Mouse (Mus musculus): Measurements from ENCODE around the gene Mrpl50. TPM values are rescaled to one million over a fixed set of nuclear protein-coding genes. Genes with fewer than 3 reads are reported as not detected.

Gene Mrpl50
- polyA plus RNA-seq (2014; fragmentation: Nextera tagmentation; extraction: Ambion mirVana), result 78.4 and 90.0 TPM in 2 replicates

- ATAC-seq (ENCODE audit: low FRiP score, low TSS enrichment) (peak; percentile 99), DNase-seq (peak; percentile 98)
- Histone ChIP-seq H3K4me2 (ENCODE audit: low read length) (peak within 1 kb of the TSS; percentile 74), H3K4me3 (replicated peaks; ENCODE audit: low read depth, low read length) (peak within 1 kb of the TSS; percentile 66), H3K36me3 (ENCODE audit: control insufficient read depth, insufficient read depth, low read length) (peaks cover 14% of the 10 kb centered on the region), H3K27ac (replicated peaks; ENCODE audit: low read depth, low read length) (peak within 1 kb of the TSS; percentile 57), H3K27me3 (ENCODE audit: control insufficient read depth, insufficient read depth, low read length) (no peaks in the 10 kb centered on the region), H3K9me3 (ENCODE audit: control insufficient read depth, low read length) (no peaks in the 10 kb centered on the region), H3K9ac (replicated peaks; ENCODE audit: low read length) (peak within 1 kb of the TSS; percentile 72), H3K4me1 (ENCODE audit: control insufficient read depth, insufficient read depth, low read length) (peaks cover 25% of the 10 kb centered on the region)
- WGBS, result 0% methylated on average over 41 of the region's 41 CpGs
These were observed at the start of gene Mrpl50, which contains the start of gene Zfp189 for GRCm38 (mm10) chr4:49520572-49521340. Gene Mrpl50 (minus strand): TSS chr4:49521093. Gene Zfp189 (plus strand): TSS chr4:49521176.

DNA sequence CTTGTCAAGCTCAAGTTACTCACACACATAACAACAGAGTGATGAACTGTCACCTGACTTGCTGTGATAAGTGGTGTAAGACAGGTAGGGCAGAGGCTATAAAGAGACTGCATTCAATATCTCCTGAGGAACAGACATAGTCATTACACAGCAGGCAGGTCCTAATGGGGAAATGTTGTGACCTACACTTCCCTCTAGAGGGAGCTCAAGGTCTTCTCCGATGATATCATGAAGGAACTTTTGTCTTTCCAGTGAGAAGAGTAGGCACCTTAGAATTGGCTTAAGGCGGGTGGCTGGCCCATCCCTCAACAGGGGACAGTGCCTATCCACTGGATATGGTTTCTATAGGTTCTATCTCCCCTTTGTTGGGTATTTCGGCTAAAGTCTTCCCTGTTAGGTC, 46.7 kb upstream of the Mrpl50 start:
- no peaks in the 10 kb centered on the region for H3K4me1 ChIP-seq (ENCODE audit: control insufficient read depth, insufficient read depth, low read length)
- no peak overlapping the region for H3K4me3 ChIP-seq (replicated peaks; ENCODE audit: low read depth, low read length)
- H3K9me3 ChIP-seq (ENCODE audit: control insufficient read depth, low read length), result no peaks in the 10 kb centered on the region
- no peak overlapping the region for H3K9ac ChIP-seq (replicated peaks; ENCODE audit: low read length)
- WGBS, result 26% methylated on average over 3 of the region's 3 CpGs
- no peaks in the 10 kb centered on the region for H3K36me3 ChIP-seq (ENCODE audit: control insufficient read depth, insufficient read depth, low read length)
- peak; percentile 57 for ATAC-seq (ENCODE audit: low FRiP score, low TSS enrichment)
- no peaks in the 10 kb centered on the region for H3K27me3 ChIP-seq (ENCODE audit: control insufficient read depth, insufficient read depth, low read length)
- H3K4me2 ChIP-seq (ENCODE audit: low read length), result no peak overlapping the region
- peak; percentile 88 for DNase-seq
- H3K27ac ChIP-seq (replicated peaks; ENCODE audit: low read depth, low read length), result no peak overlapping the region

GRCm38 (mm10) chr4:49559915-49560772, 39.3 kb upstream of the Mrpl50 start:
- 0 out of 2 replicates have a peak, but pooled peaks have one; percentile 17 for ATAC-seq (ENCODE audit: low FRiP score, low TSS enrichment)
- no peaks in the 10 kb centered on the region for H3K36me3 ChIP-seq (ENCODE audit: control insufficient read depth, insufficient read depth, low read length)
- H3K27ac ChIP-seq (replicated peaks; ENCODE audit: low read depth, low read length), result no peak overlapping the region
- H3K4me3 ChIP-seq (replicated peaks; ENCODE audit: low read depth, low read length), result no peak overlapping the region
- peak; percentile 10 for DNase-seq
- no peak overlapping the region for H3K9ac ChIP-seq (replicated peaks; ENCODE audit: low read length)
- WGBS, result 80% methylated on average over 20 of the region's 20 CpGs
- no peaks in the 10 kb centered on the region for H3K27me3 ChIP-seq (ENCODE audit: control insufficient read depth, insufficient read depth, low read length)
- H3K9me3 ChIP-seq (ENCODE audit: control insufficient read depth, low read length), result no peaks in the 10 kb centered on the region
- H3K4me1 ChIP-seq (ENCODE audit: control insufficient read depth, insufficient read depth, low read length), result no peaks in the 10 kb centered on the region
- no peak overlapping the region for H3K4me2 ChIP-seq (ENCODE audit: low read length)

GRCm38 (mm10) chr4:49558181-49558580, 37.3 kb upstream of the Mrpl50 start:
- no peak overlapping the region for H3K4me3 ChIP-seq (replicated peaks; ENCODE audit: low read depth, low read length)
- no peak overlapping the region for H3K9ac ChIP-seq (replicated peaks; ENCODE audit: low read length)
- H3K4me2 ChIP-seq (ENCODE audit: low read length), result no peak overlapping the region
- H3K27me3 ChIP-seq (ENCODE audit: control insufficient read depth, insufficient read depth, low read length), result no peaks in the 10 kb centered on the region
- H3K36me3 ChIP-seq (ENCODE audit: control insufficient read depth, insufficient read depth, low read length), result no peaks in the 10 kb centered on the region
- no peaks in the 10 kb centered on the region for H3K9me3 ChIP-seq (ENCODE audit: control insufficient read depth, low read length)
- no peak overlapping the region for H3K27ac ChIP-seq (replicated peaks; ENCODE audit: low read depth, low read length)
- DNase-seq (no peak), ATAC-seq (ENCODE audit: low FRiP score, low TSS enrichment) (no peak)
- WGBS, result 91% methylated on average over 2 of the region's 2 CpGs
- no peaks in the 10 kb centered on the region for H3K4me1 ChIP-seq (ENCODE audit: control insufficient read depth, insufficient read depth, low read length)

GRCm38 (mm10) chr4:49557375-49557774, 36.5 kb upstream of the Mrpl50 start:
- WGBS, result 87% methylated on average over 7 of the region's 7 CpGs
- ATAC-seq (ENCODE audit: low FRiP score, low TSS enrichment), result no peak
- DNase-seq, result no peak
- Histone ChIP-seq H3K36me3 (ENCODE audit: control insufficient read depth, insufficient read depth, low read length) (no peaks in the 10 kb centered on the region), H3K27ac (replicated peaks; ENCODE audit: low read depth, low read length) (no peak overlapping the region), H3K4me2 (ENCODE audit: low read length) (no peak overlapping the region), H3K27me3 (ENCODE audit: control insufficient read depth, insufficient read depth, low read length) (no peaks in the 10 kb centered on the region), H3K4me1 (ENCODE audit: control insufficient read depth, insufficient read depth, low read length) (no peaks in the 10 kb centered on the region), H3K4me3 (replicated peaks; ENCODE audit: low read depth, low read length) (no peak overlapping the region), H3K9me3 (ENCODE audit: control insufficient read depth, low read length) (no peaks in the 10 kb centered on the region), H3K9ac (replicated peaks; ENCODE audit: low read length) (no peak overlapping the region)

- Histone ChIP-seq H3K4me1 (ENCODE audit: control insufficient read depth, insufficient read depth, low read length) (no peaks in the 10 kb centered on the region), H3K4me2 (ENCODE audit: low read length) (no peak overlapping the region), H3K9ac (replicated peaks; ENCODE audit: low read length) (no peak overlapping the region), H3K9me3 (ENCODE audit: control insufficient read depth, low read length) (no peaks in the 10 kb centered on the region), H3K27ac (replicated peaks; ENCODE audit: low read depth, low read length) (no peak overlapping the region), H3K27me3 (ENCODE audit: control insufficient read depth, insufficient read depth, low read length) (no peaks in the 10 kb centered on the region), H3K36me3 (ENCODE audit: control insufficient read depth, insufficient read depth, low read length) (no peaks in the 10 kb centered on the region), H3K4me3 (replicated peaks; ENCODE audit: low read depth, low read length) (no peak overlapping the region)
- 83% methylated on average over 5 of the region's 5 CpGs for WGBS
- no peak for DNase-seq
- ATAC-seq (ENCODE audit: low FRiP score, low TSS enrichment), result no peak
These were observed 32.5 kb upstream of the Mrpl50 start for GRCm38 (mm10) chr4:49553380-49553779.

GRCm38 (mm10) chr4:49549383-49549782, 28.5 kb upstream of the Mrpl50 start, which contains the start of gene Aldob:
Gene Aldob (minus strand): TSS chr4:49549546.
- DNase-seq (no peak), ATAC-seq (ENCODE audit: low FRiP score, low TSS enrichment) (no peak)
- Histone ChIP-seq H3K36me3 (ENCODE audit: control insufficient read depth, insufficient read depth, low read length) (no peaks in the 10 kb centered on the region), H3K4me2 (ENCODE audit: low read length) (no peak within 1 kb of the TSS), H3K27me3 (ENCODE audit: control insufficient read depth, insufficient read depth, low read length) (no peaks in the 10 kb centered on the region), H3K9me3 (ENCODE audit: control insufficient read depth, low read length) (no peaks in the 10 kb centered on the region), H3K4me3 (replicated peaks; ENCODE audit: low read depth, low read length) (no peak within 1 kb of the TSS), H3K4me1 (ENCODE audit: control insufficient read depth, insufficient read depth, low read length) (no peaks in the 10 kb centered on the region), H3K27ac (replicated peaks; ENCODE audit: low read depth, low read length) (no peak within 1 kb of the TSS), H3K9ac (replicated peaks; ENCODE audit: low read length) (no peak within 1 kb of the TSS)
- 74% methylated on average over 3 of the region's 3 CpGs for WGBS

GRCm38 (mm10) chr4:49547544-49548219, 26.8 kb upstream of the Mrpl50 start:
- Histone ChIP-seq H3K9ac (replicated peaks; ENCODE audit: low read length) (no peak overlapping the region), H3K4me1 (ENCODE audit: control insufficient read depth, insufficient read depth, low read length) (no peaks in the 10 kb centered on the region), H3K4me2 (ENCODE audit: low read length) (no peak overlapping the region), H3K4me3 (replicated peaks; ENCODE audit: low read depth, low read length) (no peak overlapping the region), H3K27ac (replicated peaks; ENCODE audit: low read depth, low read length) (no peak overlapping the region), H3K36me3 (ENCODE audit: control insufficient read depth, insufficient read depth, low read length) (no peaks in the 10 kb centered on the region), H3K9me3 (ENCODE audit: control insufficient read depth, low read length) (no peaks in the 10 kb centered on the region), H3K27me3 (ENCODE audit: control insufficient read depth, insufficient read depth, low read length) (no peaks in the 10 kb centered on the region)
- WGBS, result 90% methylated on average over 7 of the region's 7 CpGs
- DNase-seq (no peak), ATAC-seq (ENCODE audit: low FRiP score, low TSS enrichment) (no peak)

Measured in midbrain, embryonic 14.5 days (tissue).